Mouse (Mus musculus) B cell, adult 2 months (primary cell): ENCODE measurements around the gene Ccser1.

Experiments
- DNase-seq, 2 experiments: peaks; one replicate each; pipeline ENCODE4 v3.0.0; 2022

The Ccser1 gene

GRCm38 (mm10) chr6:61485336-61485735 is 305.2 kb downstream of the Ccser1 start:
- DNase-seq = no peak

- DNase-seq = no peak
These were observed 312.1 kb downstream of the Ccser1 start for GRCm38 (mm10) chr6:61491979-61492821.

GRCm38 (mm10) chr6:61493386-61493785 is 313.3 kb downstream of the Ccser1 start:
- no peak for DNase-seq

GRCm38 (mm10) chr6:61515310-61515709 is 335.2 kb downstream of the Ccser1 start:
- DNase-seq = no peak

- no peak for DNase-seq
These were observed 341.5 kb downstream of the Ccser1 start for GRCm38 (mm10) chr6:61521587-61521986.

GRCm38 (mm10) chr6:61522108-61522507 is 342.0 kb downstream of the Ccser1 start:
- DNase-seq = no peak

GRCm38 (mm10) chr6:61523748-61524493 is 343.8 kb downstream of the Ccser1 start:
- no peak for DNase-seq

- DNase-seq = no peak
These were observed 360.6 kb downstream of the Ccser1 start for GRCm38 (mm10) chr6:61540732-61541131.

GRCm38 (mm10) chr6:61543459-61544044 is 363.4 kb downstream of the Ccser1 start:
- no peak for DNase-seq

- no peak for DNase-seq
These were observed 387.4 kb downstream of the Ccser1 start for GRCm38 (mm10) chr6:61567551-61567950.

- DNase-seq = no peak
These were observed 387.8 kb downstream of the Ccser1 start for GRCm38 (mm10) chr6:61567967-61568366.

GRCm38 (mm10) chr6:61581696-61582095 is 401.6 kb downstream of the Ccser1 start:
- no peak for DNase-seq

- DNase-seq = no peak
These were observed 408.9 kb downstream of the Ccser1 start for GRCm38 (mm10) chr6:61588999-61589398.

GRCm38 (mm10) chr6:61601911-61602310 is 421.8 kb downstream of the Ccser1 start:
- DNase-seq = no peak

- no peak for DNase-seq
These were observed 434.8 kb downstream of the Ccser1 start for GRCm38 (mm10) chr6:61614920-61615319.

GRCm38 (mm10) chr6:61621707-61622106 is 441.6 kb downstream of the Ccser1 start:
- no peak for DNase-seq

GRCm38 (mm10) chr6:61661414-61661813 is 481.3 kb downstream of the Ccser1 start:
- DNase-seq = no peak

GRCm38 (mm10) chr6:61664572-61664971 is 484.4 kb downstream of the Ccser1 start:
- DNase-seq = no peak

- DNase-seq = no peak
These were observed 506.9 kb downstream of the Ccser1 start for GRCm38 (mm10) chr6:61687002-61687401.

GRCm38 (mm10) chr6:61703003-61703402 is 522.9 kb downstream of the Ccser1 start:
- DNase-seq = no peak

- no peak for DNase-seq
These were observed 541.1 kb downstream of the Ccser1 start for GRCm38 (mm10) chr6:61721220-61721619.

- DNase-seq = no peak
These were observed 548.9 kb downstream of the Ccser1 start for GRCm38 (mm10) chr6:61729065-61729464.

GRCm38 (mm10) chr6:61730088-61730880 is 550.2 kb downstream of the Ccser1 start:
- no peak for DNase-seq
